Mouse (Mus musculus) gonadal fat pad, adult 2 months (tissue): ENCODE data around the gene Ankfn1. TPM values are rescaled to one million over a fixed set of nuclear protein-coding genes. Genes with fewer than 3 reads are reported as not detected.

Source experiments
- DNase-seq: peaks from one replicate; pipeline ENCODE4 v3.0.0-alpha.2; 2012; ENCODE audit warnings: low read depth
- polyA plus RNA-seq: library from polyadenylated mRNA; depleted of rRNA; stranded (reverse); fragments of >200 nt; gene quantifications from 2 replicates; pipeline ENCODE4 v1.2.3, GENCODE M21; 2012

The Ankfn1 gene
- polyA plus RNA-seq, 1 experiment, result 1.3 TPM

- DNase-seq, result no peak
These were observed 100.5 kb downstream of the Ankfn1 start for GRCm38 (mm10) chr11:89676922-89677321.

DNA sequence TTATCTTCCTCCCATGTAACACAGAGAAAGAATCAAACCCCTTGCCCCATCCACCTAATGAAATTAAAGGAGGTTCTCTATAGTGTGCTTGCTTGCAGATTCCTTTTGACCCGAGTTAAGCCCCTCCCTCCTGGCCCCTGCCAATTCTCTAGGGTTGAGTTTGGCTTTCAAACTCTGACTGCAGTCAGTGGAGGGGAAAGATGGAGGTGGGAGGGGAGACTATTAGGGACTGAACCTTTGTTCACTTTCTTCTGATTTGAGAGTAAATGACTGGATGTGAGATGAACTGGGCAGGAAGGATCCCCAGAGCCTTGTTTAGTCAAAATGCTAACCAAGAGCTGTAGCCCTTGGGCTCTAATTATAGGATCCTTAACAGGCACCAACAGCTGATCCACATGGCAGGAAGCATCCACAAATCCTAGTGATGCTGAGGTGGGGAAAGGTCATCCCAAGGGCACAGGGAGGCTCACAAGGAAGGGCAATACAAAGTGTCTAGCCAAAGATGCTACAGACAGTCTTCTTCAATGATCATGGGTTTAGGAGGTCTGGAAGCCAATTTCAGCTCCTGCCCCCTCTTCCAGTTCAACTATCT, 103.4 kb downstream of the Ankfn1 start:
- no peak for DNase-seq

DNA sequence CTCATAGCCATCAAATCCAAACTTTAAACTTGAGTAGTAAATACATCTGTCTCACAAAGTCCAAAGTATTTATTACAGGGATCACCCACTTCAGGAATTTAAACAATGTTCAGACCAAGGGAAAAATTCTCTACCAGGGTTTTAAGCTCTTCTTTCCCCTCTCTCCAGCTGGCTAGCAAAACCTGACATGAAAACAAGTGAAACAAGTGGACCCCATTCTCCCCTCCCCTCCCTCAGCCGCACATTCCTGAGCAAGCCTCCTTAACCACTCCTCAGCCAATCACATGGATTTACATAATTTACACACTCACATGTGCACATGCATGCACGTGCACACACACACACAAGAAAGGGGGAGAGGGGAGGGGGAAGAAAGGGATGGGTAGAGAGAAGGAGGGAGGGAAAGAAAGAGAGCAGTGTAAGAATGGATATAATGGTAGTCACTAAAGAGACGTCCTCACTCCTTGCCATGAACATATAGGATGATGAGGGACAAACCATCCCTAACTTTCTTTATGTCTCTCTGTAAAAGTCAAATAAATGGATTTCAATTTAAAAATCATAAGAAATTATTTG, 104.9 kb downstream of the Ankfn1 start:
- DNase-seq, result no peak

GRCm38 (mm10) chr11:89665170-89665880, 112.1 kb downstream of the Ankfn1 start:
- no peak for DNase-seq

- DNase-seq, result no peak
These were observed 118.4 kb downstream of the Ankfn1 start for GRCm38 (mm10) chr11:89659048-89659447.

DNA sequence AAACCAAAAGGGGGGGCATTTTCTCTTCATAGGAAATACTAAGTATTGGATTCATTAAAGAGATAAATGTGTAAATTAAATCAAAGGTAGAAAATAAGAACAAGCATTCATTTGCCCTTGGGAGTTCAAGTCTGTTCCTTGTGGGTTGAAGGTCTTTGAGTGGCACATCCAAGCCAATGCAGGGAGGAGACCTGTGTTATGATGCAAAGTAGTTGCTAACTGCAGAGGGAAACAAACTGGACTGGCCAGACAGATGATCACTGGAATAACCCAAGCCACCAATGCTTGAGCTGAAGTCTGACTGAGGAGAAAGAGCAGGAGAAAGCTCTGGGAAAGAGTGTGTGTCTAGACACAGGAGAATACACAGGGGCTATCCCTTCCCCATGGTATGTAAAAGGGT, 120.9 kb downstream of the Ankfn1 start:
- no peak for DNase-seq

GRCm38 (mm10) chr11:89635740-89636139, 141.7 kb downstream of the Ankfn1 start:
- no peak for DNase-seq

DNA sequence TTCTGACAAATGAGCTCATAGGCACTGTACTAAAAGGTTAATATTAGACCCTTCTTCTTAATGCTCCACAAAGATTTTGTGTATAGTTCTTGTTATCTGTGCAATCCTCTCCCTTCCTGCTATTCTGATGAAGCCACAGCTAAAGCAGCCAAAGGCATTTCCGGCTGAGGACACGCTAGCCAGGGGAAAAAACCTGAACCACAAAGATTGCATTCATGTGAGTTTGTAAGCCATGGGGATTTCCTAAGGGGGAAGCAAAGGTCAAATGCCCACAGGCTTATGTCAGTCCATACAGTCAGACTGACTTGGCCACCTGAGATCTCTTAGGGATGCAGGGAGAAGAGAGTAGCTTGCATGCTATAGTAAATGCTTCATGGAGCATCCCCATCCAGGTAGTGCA, 146.1 kb downstream of the Ankfn1 start:
- DNase-seq, result no peak

DNA sequence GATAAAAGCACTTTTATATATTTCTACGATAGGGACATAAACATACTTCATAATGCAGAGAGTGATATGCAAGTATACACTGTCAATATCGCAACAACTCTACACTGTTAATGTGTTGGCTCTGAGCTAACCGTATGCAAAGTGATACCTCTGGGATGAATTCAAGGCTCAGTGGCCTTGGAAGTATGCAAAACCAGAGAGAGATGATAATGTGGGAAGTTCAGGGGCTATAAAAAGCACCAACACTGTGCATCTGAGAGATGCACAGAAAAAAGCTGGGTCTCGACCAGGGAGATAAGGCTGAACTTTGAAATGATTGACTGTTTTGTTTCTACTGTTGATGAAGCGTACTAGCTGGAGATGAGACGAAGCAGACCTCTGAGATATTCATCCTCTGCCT, 148.9 kb downstream of the Ankfn1 start:
- no peak for DNase-seq

DNA sequence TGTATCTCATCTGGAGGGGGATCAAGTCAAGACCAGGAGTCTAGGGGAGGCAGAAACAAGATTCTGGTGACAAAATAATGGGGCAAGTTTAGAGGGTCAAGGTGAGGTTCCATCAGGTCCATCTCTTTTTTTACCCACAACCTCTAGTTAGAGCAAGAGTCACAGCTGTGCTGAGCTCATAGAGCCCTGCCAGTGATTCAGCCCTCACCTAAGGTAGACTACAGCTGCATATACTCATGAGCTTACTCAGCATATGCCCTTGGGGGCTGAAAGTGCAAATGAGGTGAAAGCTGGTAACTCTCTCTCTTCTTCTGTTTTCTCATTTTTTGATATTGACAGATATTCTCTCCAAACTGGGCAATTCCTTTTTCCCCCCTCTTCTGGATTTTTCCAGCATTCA, 150.2 kb downstream of the Ankfn1 start:
- no peak for DNase-seq

- no peak for DNase-seq
These were observed 153.6 kb downstream of the Ankfn1 start for GRCm38 (mm10) chr11:89623698-89624445.

- DNase-seq, result no peak
These were observed 157.5 kb downstream of the Ankfn1 start for GRCm38 (mm10) chr11:89619955-89620354.

DNA sequence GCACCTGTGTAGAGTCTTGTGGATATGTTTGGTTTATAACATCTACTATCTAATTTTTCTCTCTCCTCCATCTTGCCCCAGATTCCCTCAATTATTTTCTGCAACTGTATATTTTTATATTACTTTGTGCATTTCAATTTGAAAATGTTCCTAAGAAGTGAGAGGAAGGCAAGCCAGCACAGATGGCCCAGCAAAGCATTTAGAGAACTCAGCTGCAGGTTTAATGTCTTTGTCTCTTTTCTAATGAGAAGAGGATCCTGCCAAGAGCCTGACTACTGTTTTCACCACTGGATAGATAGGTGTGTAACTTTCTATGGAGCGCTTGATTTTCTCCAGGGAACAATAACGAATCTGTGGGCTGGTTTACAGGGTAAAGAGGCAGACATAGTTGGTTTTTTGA, 161.6 kb downstream of the Ankfn1 start:
- no peak for DNase-seq

- no peak for DNase-seq
These were observed 165.9 kb downstream of the Ankfn1 start for GRCm38 (mm10) chr11:89611596-89611995.

DNA sequence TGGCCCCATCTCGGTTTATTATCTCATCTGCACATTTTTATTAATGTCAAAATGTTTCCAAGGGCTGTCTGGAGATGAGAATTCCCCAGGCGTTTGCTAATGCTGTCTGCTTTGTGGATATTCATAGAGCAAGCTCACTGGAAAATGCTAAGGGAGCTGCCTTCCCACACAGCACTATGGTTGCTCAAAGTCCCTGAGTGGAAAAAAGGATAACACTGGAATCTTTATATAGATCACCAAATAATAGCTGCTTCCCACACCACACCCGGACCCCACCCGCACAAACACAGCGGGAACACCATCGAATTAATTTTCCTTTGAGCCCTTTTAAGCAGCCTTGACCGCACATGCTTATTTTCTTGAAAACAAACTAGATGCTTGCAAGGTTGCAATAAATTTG, 169.4 kb downstream of the Ankfn1 start:
- DNase-seq, result no peak

- no peak for DNase-seq
These were observed 170.2 kb downstream of the Ankfn1 start for GRCm38 (mm10) chr11:89607270-89607669.

DNA sequence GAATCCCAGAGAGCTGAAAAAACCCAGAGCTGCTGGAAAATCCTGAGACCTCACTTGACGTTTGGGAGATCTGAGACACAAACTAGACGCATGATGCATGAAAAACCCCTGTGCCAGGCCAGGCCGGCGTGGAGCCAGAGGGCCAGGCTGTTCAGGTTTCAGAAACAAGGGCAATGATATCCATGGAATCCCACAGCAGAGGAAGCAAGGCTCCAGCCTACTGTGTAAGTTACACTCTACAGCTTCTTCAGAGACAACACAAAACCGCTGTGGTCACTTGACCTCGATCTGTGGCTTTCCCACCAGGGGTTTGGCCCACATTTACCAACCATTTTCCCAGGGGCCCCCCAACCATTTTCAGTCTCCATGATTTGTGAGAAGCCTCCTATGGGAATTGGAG, 171.1 kb downstream of the Ankfn1 start:
- DNase-seq, result no peak

- DNase-seq, result no peak
These were observed 174.5 kb downstream of the Ankfn1 start for GRCm38 (mm10) chr11:89602966-89603365.

- DNase-seq, result no peak
These were observed 176.4 kb downstream of the Ankfn1 start for GRCm38 (mm10) chr11:89600921-89601515.

DNA sequence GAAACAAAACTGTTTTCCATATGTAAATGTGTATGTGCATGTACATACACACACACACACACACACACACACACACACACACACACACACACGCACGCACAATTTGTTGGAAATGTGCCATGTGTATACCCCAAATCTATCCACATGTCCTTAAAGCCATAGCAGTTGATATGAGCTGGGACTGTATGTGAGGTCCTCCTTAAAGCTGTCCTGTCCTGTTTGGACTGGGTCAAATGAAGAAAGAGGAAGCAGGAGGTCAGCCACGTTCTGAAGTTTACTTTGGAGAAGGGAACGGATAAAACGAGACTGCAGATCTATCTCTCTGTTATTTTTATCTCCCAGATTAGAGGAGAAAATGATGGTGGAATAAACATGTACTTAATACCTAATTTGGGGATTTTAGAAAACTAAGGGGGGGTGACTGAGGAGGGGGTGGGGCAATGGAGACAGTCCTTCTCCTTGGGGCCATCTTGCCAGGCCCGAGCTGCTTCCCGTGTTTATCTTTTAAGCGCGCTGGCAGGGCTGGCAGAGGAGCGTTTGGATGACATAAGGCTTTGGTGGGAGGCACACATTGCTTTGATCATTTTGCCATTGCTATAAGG, 187.1 kb downstream of the Ankfn1 start:
- DNase-seq, result no peak

- DNase-seq, result no peak
These were observed 191.1 kb downstream of the Ankfn1 start for GRCm38 (mm10) chr11:89586341-89586740.

GRCm38 (mm10) chr11:89579826-89580225, 197.6 kb downstream of the Ankfn1 start:
- no peak for DNase-seq
